Mouse (Mus musculus) layer of hippocampus, adult 11-12 months (tissue): Measurements from ENCODE around the gene Maats1.

ENCODE experiments used
- DNase-seq: peaks from one replicate; pipeline ENCODE4 v3.0.0; 2022; ENCODE audit warnings: low spot score

Maats1 gene

GRCm38 (mm10) chr16:38341396-38342324 lies at the start of gene Maats1:
Gene Maats1, minus strand, starts transcription at chr16:38342143.
- peak; percentile 70 for DNase-seq

GRCm38 (mm10) chr16:38390322-38390721 lies 48.4 kb upstream of the Maats1 start:
- no peak for DNase-seq

GRCm38 (mm10) chr16:38389284-38389893 lies 47.4 kb upstream of the Maats1 start:
- DNase-seq, result no peak

GRCm38 (mm10) chr16:38388757-38389156 lies 46.8 kb upstream of the Maats1 start:
- DNase-seq, result no peak

GRCm38 (mm10) chr16:38387389-38387788 lies 45.4 kb upstream of the Maats1 start:
- DNase-seq, result no peak

- DNase-seq, result no peak
Measured at GRCm38 (mm10) chr16:38385700-38386099, 43.8 kb upstream of the Maats1 start.

GRCm38 (mm10) chr16:38385184-38385634 lies 43.3 kb upstream of the Maats1 start:
- no peak for DNase-seq

GRCm38 (mm10) chr16:38383683-38384082 lies 41.7 kb upstream of the Maats1 start:
- no peak for DNase-seq

- DNase-seq, result no peak
Measured at GRCm38 (mm10) chr16:38379926-38380325, 38.0 kb upstream of the Maats1 start.

- DNase-seq, result no peak
Measured at GRCm38 (mm10) chr16:38379493-38379892, 37.5 kb upstream of the Maats1 start.

GRCm38 (mm10) chr16:38379088-38379487 lies 37.1 kb upstream of the Maats1 start:
- DNase-seq, result no peak

- no peak for DNase-seq
Measured at GRCm38 (mm10) chr16:38378591-38378990, 36.6 kb upstream of the Maats1 start.

- DNase-seq, result no peak
Measured at GRCm38 (mm10) chr16:38377546-38377945, 35.6 kb upstream of the Maats1 start.

GRCm38 (mm10) chr16:38376841-38377249 lies 34.9 kb upstream of the Maats1 start:
- no peak for DNase-seq

- DNase-seq, result peak; percentile 61
Measured at GRCm38 (mm10) chr16:38376163-38376840, 34.4 kb upstream of the Maats1 start.

GRCm38 (mm10) chr16:38375182-38375581 lies 33.2 kb upstream of the Maats1 start:
- no peak for DNase-seq

GRCm38 (mm10) chr16:38374379-38375140 lies 32.6 kb upstream of the Maats1 start:
- DNase-seq, result no peak

GRCm38 (mm10) chr16:38373941-38374340 lies 32.0 kb upstream of the Maats1 start:
- DNase-seq, result no peak

GRCm38 (mm10) chr16:38373439-38373838 lies 31.5 kb upstream of the Maats1 start:
- DNase-seq, result no peak

GRCm38 (mm10) chr16:38372876-38373275 lies 30.9 kb upstream of the Maats1 start:
- DNase-seq, result no peak

- DNase-seq, result no peak
Measured at GRCm38 (mm10) chr16:38371705-38372296, 29.9 kb upstream of the Maats1 start.
